Mouse (Mus musculus) E14TG2a.4 (cell line): ENCODE measurements at regions not wholly inside any gene's neighbourhood (a gene's known extent, or its start where the extent isn't known, plus 50 kb on each side); places are given as distances from the start of the nearest gene placed in this dataset.

Source experiments
- CTCF ChIP-seq: conservative IDR thresholded peaks from 2 replicates; pipeline ENCODE4 v1.5.1; 2014; ENCODE audit warnings: low read length
- POU5F1 ChIP-seq: IDR thresholded peaks from 2 replicates; pipeline ENCODE4 v1.6.1; 2014; ENCODE audit warnings: low read length, borderline replicate concordance

DNA sequence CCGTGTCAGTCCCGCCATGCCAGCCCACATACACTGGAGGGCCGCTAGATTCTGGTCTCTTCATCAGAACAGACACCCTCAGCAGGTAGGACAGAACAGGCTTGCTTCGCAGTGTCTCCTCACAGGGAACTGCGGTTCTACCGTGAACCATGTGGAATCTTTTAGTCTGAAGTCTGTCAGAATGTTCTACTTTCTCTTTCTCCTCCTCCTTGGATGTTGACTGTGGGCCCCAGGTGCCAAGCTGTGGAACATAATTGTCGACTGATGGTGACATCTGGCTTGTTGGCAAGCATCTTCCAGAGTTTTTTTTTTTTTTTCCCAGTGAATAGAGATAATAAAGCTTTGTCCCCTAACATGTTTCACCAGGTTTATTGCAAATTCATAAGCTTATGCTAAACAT, 91.3 kb upstream of the Cnr1 start:
- TF ChIP-seq CTCF: no peak
- TF ChIP-seq POU5F1: no peak
